Mouse (Mus musculus) R1 (cell line): ENCODE data around the gene Cachd1.

Source experiments
- DNase-seq: peaks from one replicate; pipeline ENCODE4 v3.0.0-alpha.2; 2018; ENCODE audit warnings: low read depth, low spot score

Cachd1 gene

GRCm38 (mm10) chr4:101046576-101046975 is 270.1 kb downstream of the Cachd1 start:
- DNase-seq = no peak

- no peak for DNase-seq
Observed at GRCm38 (mm10) chr4:101062146-101062545, 285.7 kb downstream of the Cachd1 start.

- DNase-seq = no peak
Observed at GRCm38 (mm10) chr4:101066401-101066800, 289.9 kb downstream of the Cachd1 start.

- peak; percentile 73 for DNase-seq
Observed at GRCm38 (mm10) chr4:101068786-101069153, 292.3 kb downstream of the Cachd1 start, which contains the start of gene Raver2. TSS of gene Raver2 (plus strand) at chr4:101068983.

GRCm38 (mm10) chr4:101069154-101069971 is 292.9 kb downstream of the Cachd1 start:
- DNase-seq = peak; percentile 69

GRCm38 (mm10) chr4:101071570-101071969 is 295.1 kb downstream of the Cachd1 start:
- DNase-seq = no peak

GRCm38 (mm10) chr4:101076425-101076824 is 299.9 kb downstream of the Cachd1 start:
- no peak for DNase-seq
